Mouse (Mus musculus) midbrain, embryonic 16.5 days (tissue): ENCODE data around the gene Sbk2. TPM values are rescaled to one million over a fixed set of nuclear protein-coding genes. Genes with fewer than 3 reads are reported as not detected.
A peak's percentile ranks its signal among the peaks of the same experiment; 100 is the strongest.
"Not testable (repeated sequence)": the region's sequence is repeated elsewhere in the genome, so short reads cannot be mapped to it uniquely, and the experiment has no call there.

Experiments used
- ATAC-seq: fragments of 200-750 bp; cut with Nextera tagmentation; 2 replicates; pipeline ENCODE4 v1.8.0; 2017; ENCODE audit warnings: moderate TSS enrichment
- H3K27ac ChIP-seq: fragments of 300-500 bp; sonication (generic); 2 replicates; pipeline ENCODE4 v1.5.1; 2014; ENCODE audit warnings: mild to moderate bottlenecking, low read length, mixed read lengths
- H3K27me3 ChIP-seq: fragments of 300-500 bp; sonication (generic); 2 replicates; pipeline ENCODE4 v1.6.1; 2014; ENCODE audit warnings: low read depth, low read length, mixed read lengths; ENCODE audit not compliant: control insufficient read depth, insufficient read depth
- H3K36me3 ChIP-seq: fragments of 300-500 bp; sonication (generic); 2 replicates; pipeline ENCODE4 v1.6.1; 2014; ENCODE audit warnings: mild to moderate bottlenecking, low read length, moderate library complexity, mixed read lengths; ENCODE audit not compliant: control insufficient read depth, insufficient read depth
- H3K4me1 ChIP-seq: fragments of 300-500 bp; sonication (generic); 2 replicates; pipeline ENCODE4 v1.6.1; 2014; ENCODE audit warnings: mild to moderate bottlenecking, low read length, mixed read lengths; ENCODE audit not compliant: control insufficient read depth, insufficient read depth
- H3K4me2 ChIP-seq: fragments of 300-500 bp; sonication (generic); 2 replicates; pipeline ENCODE4 v1.6.1; 2014; ENCODE audit warnings: mild to moderate bottlenecking, low read length, mixed read lengths
- H3K4me3 ChIP-seq: fragments of 300-500 bp; sonication (generic); 2 replicates; pipeline ENCODE4 v1.5.1; 2014; ENCODE audit warnings: low read depth, mild to moderate bottlenecking, low read length, moderate library complexity, mixed read lengths
- H3K9ac ChIP-seq: fragments of 300-500 bp; sonication (generic); 2 replicates; pipeline ENCODE4 v1.6.1; 2014; ENCODE audit warnings: low read depth, low read length, mixed read lengths
- H3K9me3 ChIP-seq: fragments of 300-500 bp; sonication (generic); replicated peaks from 2 replicates; pipeline ENCODE4 v1.6.1; 2014; ENCODE audit warnings: mild to moderate bottlenecking, low read length, mixed read lengths; ENCODE audit not compliant: control insufficient read depth, poor library complexity, severe bottlenecking
- WGBS: fragments of 180-500 bp; shearing (Covaris S2); extraction: QIAGEN DNeasy Blood & Tissue Kit; methylation state at CpG from one replicate; pipeline ENCODE4 v1.1.7; 2014; 5-methylcytosine and 5-hydroxymethylcytosine counted together
- polyA plus RNA-seq: library from polyadenylated mRNA; unstranded; fragments of >200 nt; fragmentation: Nextera tagmentation; extraction: Ambion mirVana; gene quantifications from 2 replicates; pipeline ENCODE4 v1.2.1, GENCODE M21; 2015

Gene Sbk2
- 0.18 TPM in 1 of 2 replicates, not detected in the other for polyA plus RNA-seq

- ATAC-seq: peak; percentile 66
- 8% methylated on average over 10 of the region's 10 CpGs for WGBS
- H3K27ac ChIP-seq: no peak within 1 kb of the TSS
- H3K4me2 ChIP-seq: 0 out of 2 replicates have a peak within 1 kb of the TSS, but pooled peaks have one; percentile 4
- no peak within 1 kb of the TSS for H3K4me3 ChIP-seq
- no peaks in the 10 kb centered on the region for H3K4me1 ChIP-seq
- no peaks in the 10 kb centered on the region for H3K36me3 ChIP-seq
- no peak within 1 kb of the TSS for H3K9ac ChIP-seq
- no peaks in the 10 kb centered on the region for H3K27me3 ChIP-seq
- H3K9me3 ChIP-seq: no peaks in the 10 kb centered on the region
These were observed at the start of gene Sbk2 for GRCm38 (mm10) chr7:4964272-4964671. Gene Sbk2 (minus strand): TSS chr7:4964406.

GRCm38 (mm10) chr7:5012681-5013513 lies 48.7 kb upstream of the Sbk2 start:
- H3K9me3 ChIP-seq: no peaks in the 10 kb centered on the region
- no peak for ATAC-seq
- no peak overlapping the region for H3K9ac ChIP-seq
- no peak overlapping the region for H3K4me3 ChIP-seq
- peaks cover 30% of the 10 kb centered on the region for H3K36me3 ChIP-seq
- WGBS: 92% methylated on average over 27 of the region's 27 CpGs
- H3K27me3 ChIP-seq: no peaks in the 10 kb centered on the region
- no peak overlapping the region for H3K27ac ChIP-seq
- peaks cover 10% of the 10 kb centered on the region for H3K4me1 ChIP-seq
- H3K4me2 ChIP-seq: no peak overlapping the region

GRCm38 (mm10) chr7:5008229-5008628 lies 44.0 kb upstream of the Sbk2 start:
- H3K27ac ChIP-seq: no peak overlapping the region
- H3K4me1 ChIP-seq: 0 out of 2 replicates have a peak, but pooled peaks cover 1% of the 10 kb centered on the region
- H3K9me3 ChIP-seq: no peaks in the 10 kb centered on the region
- no peak overlapping the region for H3K4me3 ChIP-seq
- no peak overlapping the region for H3K4me2 ChIP-seq
- H3K36me3 ChIP-seq: peaks cover 42% of the 10 kb centered on the region
- H3K9ac ChIP-seq: no peak overlapping the region
- ATAC-seq: no peak
- no peaks in the 10 kb centered on the region for H3K27me3 ChIP-seq
- WGBS: 95% methylated on average over 26 of the region's 26 CpGs

- H3K36me3 ChIP-seq: peaks cover 12% of the 10 kb centered on the region
- H3K9me3 ChIP-seq, H3K4me1 ChIP-seq, H3K27me3 ChIP-seq, H3K27ac ChIP-seq, H3K4me3 ChIP-seq, H3K4me2 ChIP-seq, H3K9ac ChIP-seq, ATAC-seq: not testable (repeated sequence)
- 69% methylated on average over 8 of the region's 8 CpGs for WGBS
These were observed 38.7 kb upstream of the Sbk2 start for GRCm38 (mm10) chr7:5002876-5003275.

- no peak for ATAC-seq
- H3K27me3 ChIP-seq: no peaks in the 10 kb centered on the region
- peaks cover 11% of the 10 kb centered on the region for H3K4me1 ChIP-seq
- no peaks in the 10 kb centered on the region for H3K9me3 ChIP-seq
- no peak overlapping the region for H3K4me2 ChIP-seq
- H3K36me3 ChIP-seq: no peaks in the 10 kb centered on the region
- WGBS: 67% methylated on average over 2 of the region's 2 CpGs
- no peak overlapping the region for H3K9ac ChIP-seq
- H3K4me3 ChIP-seq: no peak overlapping the region
- H3K27ac ChIP-seq: no peak overlapping the region
These were observed 35.7 kb upstream of the Sbk2 start for GRCm38 (mm10) chr7:4999876-5000275.

- peaks cover 12% of the 10 kb centered on the region for H3K36me3 ChIP-seq
- H3K4me2 ChIP-seq: peak overlapping the region; percentile 91
- peaks cover 24% of the 10 kb centered on the region for H3K4me1 ChIP-seq
- H3K9me3 ChIP-seq: no peaks in the 10 kb centered on the region
- 78% methylated on average over 6 of the region's 8 CpGs for WGBS
- no peaks in the 10 kb centered on the region for H3K27me3 ChIP-seq
- H3K9ac ChIP-seq: peak overlapping the region; percentile 91
- H3K27ac ChIP-seq: peak overlapping the region; percentile 85
- no peak for ATAC-seq
- peak overlapping the region; percentile 66 for H3K4me3 ChIP-seq
These were observed 32.7 kb upstream of the Sbk2 start for GRCm38 (mm10) chr7:4996934-4997333.

GRCm38 (mm10) chr7:4996003-4996895 lies 32.0 kb upstream of the Sbk2 start, which contains the start of gene Zfp579:
Gene Zfp579 (minus strand): TSS chr7:4996158.
- Histone ChIP-seq H3K27ac (peak within 1 kb of the TSS; percentile 85), H3K4me1 (peaks cover 24% of the 10 kb centered on the region), H3K4me3 (peak within 1 kb of the TSS; percentile 66), H3K36me3 (peaks cover 14% of the 10 kb centered on the region), H3K9ac (peak within 1 kb of the TSS; percentile 91), H3K9me3 (no peaks in the 10 kb centered on the region), H3K27me3 (no peaks in the 10 kb centered on the region), H3K4me2 (peak within 1 kb of the TSS; percentile 91)
- 3% methylated on average over 13 of the region's 26 CpGs for WGBS
- ATAC-seq: peak; percentile 88

- peak overlapping the region; percentile 91 for H3K4me2 ChIP-seq
- H3K9ac ChIP-seq: peak overlapping the region; percentile 91
- H3K4me1 ChIP-seq: peaks cover 24% of the 10 kb centered on the region
- H3K4me3 ChIP-seq: peak overlapping the region; percentile 66
- no peaks in the 10 kb centered on the region for H3K9me3 ChIP-seq
- H3K27me3 ChIP-seq: no peaks in the 10 kb centered on the region
- ATAC-seq: peak; percentile 52
- 5% methylated on average over 14 of the region's 19 CpGs for WGBS
- peak overlapping the region; percentile 85 for H3K27ac ChIP-seq
- H3K36me3 ChIP-seq: peaks cover 14% of the 10 kb centered on the region
These were observed 31.2 kb upstream of the Sbk2 start for GRCm38 (mm10) chr7:4995268-4996002.
